Mouse (Mus musculus) R1 (cell line): Measurements from ENCODE around the gene Spsb2.
"Not testable (repeated sequence)": the region's sequence is repeated elsewhere in the genome, so short reads cannot be mapped to it uniquely, and the experiment has no call there.

Source experiments
- DNase-seq: peaks from one replicate; pipeline ENCODE4 v3.0.0-alpha.2; 2018; ENCODE audit warnings: low read depth, low spot score

Spsb2 gene

GRCm38 (mm10) chr6:124802400-124802799 lies 6.1 kb upstream of the Spsb2 start:
- DNase-seq: peak; percentile 84

- DNase-seq: peak; percentile 65
Measured at GRCm38 (mm10) chr6:124803061-124803460, 5.4 kb upstream of the Spsb2 start.

GRCm38 (mm10) chr6:124803691-124804090 lies 4.8 kb upstream of the Spsb2 start:
- not testable (repeated sequence) for DNase-seq

GRCm38 (mm10) chr6:124804341-124804740 lies 4.1 kb upstream of the Spsb2 start:
- no peak for DNase-seq

GRCm38 (mm10) chr6:124805341-124806321 lies 2.8 kb upstream of the Spsb2 start:
- peak; percentile 98 for DNase-seq

- no peak for DNase-seq
Measured at GRCm38 (mm10) chr6:124806446-124807140, 1.9 kb upstream of the Spsb2 start.

- DNase-seq: no peak
Measured at GRCm38 (mm10) chr6:124807366-124807765, 1.1 kb upstream of the Spsb2 start.

GRCm38 (mm10) chr6:124807986-124808357 lies 489 bp upstream of the Spsb2 start:
- no peak for DNase-seq

GRCm38 (mm10) chr6:124809052-124809774 lies 752 bp downstream of the Spsb2 start:
- DNase-seq: peak; percentile 53

- DNase-seq: no peak
Measured at GRCm38 (mm10) chr6:124809775-124810538, 1.5 kb downstream of the Spsb2 start.

GRCm38 (mm10) chr6:124810566-124811402 lies 2.3 kb downstream of the Spsb2 start:
- not testable (repeated sequence) for DNase-seq

GRCm38 (mm10) chr6:124811403-124811665 lies 2.9 kb downstream of the Spsb2 start:
- no peak for DNase-seq

GRCm38 (mm10) chr6:124811701-124812560 lies 3.5 kb downstream of the Spsb2 start:
- no peak for DNase-seq

GRCm38 (mm10) chr6:124812848-124813247 lies 4.4 kb downstream of the Spsb2 start:
- no peak for DNase-seq

- DNase-seq: peak; percentile 61
Measured at GRCm38 (mm10) chr6:124813496-124813895, 5.0 kb downstream of the Spsb2 start.

- peak; percentile 89 for DNase-seq
Measured at GRCm38 (mm10) chr6:124813933-124814332, 5.5 kb downstream of the Spsb2 start, which contains the start of gene Tpi1. TSS of gene Tpi1 (minus strand) at chr6:124814296.

GRCm38 (mm10) chr6:124814448-124814847 lies 6.0 kb downstream of the Spsb2 start:
- no peak for DNase-seq

- no peak for DNase-seq
Measured at GRCm38 (mm10) chr6:124814858-124815774, 6.7 kb downstream of the Spsb2 start.
